Mouse (Mus musculus): ENCODE measurements at regions not wholly inside any gene's neighbourhood (a gene's known extent, or its start where the extent isn't known, plus 50 kb on each side); places are given as distances from the start of the nearest gene placed in this dataset.

DNA sequence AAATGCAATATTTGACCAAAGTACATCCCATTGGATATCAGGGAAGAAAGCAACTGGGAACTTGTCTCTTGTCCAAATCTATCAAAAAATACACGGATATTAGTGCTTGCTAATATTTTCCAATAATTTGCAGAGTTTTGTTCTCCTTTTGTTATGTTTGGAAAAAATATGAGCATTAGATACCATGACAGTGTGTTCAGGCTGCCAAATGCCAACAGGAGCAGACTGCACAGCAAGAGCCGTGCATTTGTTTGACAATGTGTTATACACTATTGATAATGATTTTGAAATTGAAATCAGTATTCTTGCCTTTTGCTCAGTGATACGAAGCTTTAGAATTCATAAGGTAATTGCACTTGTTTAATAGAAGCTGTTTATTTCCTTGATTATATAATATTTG lies 530.7 kb downstream of the Gm43517 start:
- no peaks in the 10 kb centered on the region for H3K9me3 ChIP-seq (ENCODE audit: control insufficient read depth, low read length)
- WGBS: 92% methylated on average over 3 of the region's 3 CpGs
- no peaks in the 10 kb centered on the region for H3K36me3 ChIP-seq (ENCODE audit: control insufficient read depth, insufficient read depth, low read length)
- no peak overlapping the region for H3K27ac ChIP-seq (ENCODE audit: low read depth, low read length)
- no peaks in the 10 kb centered on the region for H3K4me1 ChIP-seq (replicated peaks; ENCODE audit: control insufficient read depth, insufficient read depth, low read length)
- H3K9ac ChIP-seq (ENCODE audit: low read length): no peak overlapping the region
- H3K27me3 ChIP-seq (ENCODE audit: control insufficient read depth, insufficient read depth, low read length): no peaks in the 10 kb centered on the region
- no peak overlapping the region for H3K4me2 ChIP-seq (ENCODE audit: low read depth, low read length, severe bottlenecking)
- no peak overlapping the region for H3K4me3 ChIP-seq (ENCODE audit: low read depth, low read length)
- ATAC-seq (replicated peaks; ENCODE audit: low FRiP score) (no peak), DNase-seq (ENCODE audit: low spot score) (no peak)

DNA sequence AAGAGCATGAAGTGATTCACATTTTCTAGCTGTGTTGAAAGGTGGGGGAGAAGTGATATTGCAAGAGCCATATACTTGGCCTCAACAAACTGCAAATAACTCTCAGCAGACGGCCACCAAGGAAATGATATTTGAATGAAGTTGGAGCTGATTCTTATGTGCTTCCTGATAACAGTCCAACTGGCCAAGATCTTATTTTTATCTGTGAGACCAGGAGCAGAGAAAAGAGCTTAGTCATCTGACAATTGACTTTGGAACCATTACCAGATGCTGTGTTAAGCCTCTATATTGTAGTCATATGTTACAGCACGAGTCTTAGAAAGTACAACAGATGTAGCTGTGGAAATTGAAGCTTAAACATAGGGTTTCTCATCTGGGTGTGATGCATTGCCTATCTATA lies 536.6 kb downstream of the Gm43517 start:
- ATAC-seq (replicated peaks; ENCODE audit: low FRiP score): no peak
- H3K9me3 ChIP-seq (ENCODE audit: control insufficient read depth, low read length): no peaks in the 10 kb centered on the region
- no peaks in the 10 kb centered on the region for H3K27me3 ChIP-seq (ENCODE audit: control insufficient read depth, insufficient read depth, low read length)
- H3K36me3 ChIP-seq (ENCODE audit: control insufficient read depth, insufficient read depth, low read length): no peaks in the 10 kb centered on the region
- no peak for DNase-seq (ENCODE audit: low spot score)
- H3K27ac ChIP-seq (ENCODE audit: low read depth, low read length): no peak overlapping the region
- H3K4me3 ChIP-seq (ENCODE audit: low read depth, low read length): no peak overlapping the region
- 85% methylated on average over 2 of the region's 2 CpGs for WGBS
- H3K4me2 ChIP-seq (ENCODE audit: low read depth, low read length, severe bottlenecking): no peak overlapping the region
- no peaks in the 10 kb centered on the region for H3K4me1 ChIP-seq (replicated peaks; ENCODE audit: control insufficient read depth, insufficient read depth, low read length)
- no peak overlapping the region for H3K9ac ChIP-seq (ENCODE audit: low read length)

DNA sequence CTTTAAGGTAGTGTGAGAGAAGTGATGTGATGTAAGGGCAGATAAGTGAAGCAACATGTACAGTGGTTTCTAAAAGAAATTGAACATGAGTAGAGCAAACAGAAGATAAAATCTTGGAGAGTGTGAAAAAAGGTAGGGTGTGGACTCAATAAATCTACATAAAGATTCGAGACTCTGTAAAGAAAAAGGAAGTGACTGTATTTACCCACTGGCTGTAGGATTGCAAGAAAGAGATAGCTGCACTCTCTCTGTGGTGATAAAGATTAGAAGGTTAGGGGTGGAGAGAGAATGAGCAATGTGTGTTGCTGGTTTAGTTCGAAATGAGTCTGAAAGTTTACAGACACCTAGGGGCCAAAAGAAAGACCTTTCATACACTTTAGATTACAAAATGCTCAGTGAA lies 555.8 kb downstream of the Gm43517 start:
- no peaks in the 10 kb centered on the region for H3K27me3 ChIP-seq (ENCODE audit: control insufficient read depth, insufficient read depth, low read length)
- no peak overlapping the region for H3K4me3 ChIP-seq (ENCODE audit: low read depth, low read length)
- no peak overlapping the region for H3K27ac ChIP-seq (ENCODE audit: low read depth, low read length)
- H3K36me3 ChIP-seq (ENCODE audit: control insufficient read depth, insufficient read depth, low read length): no peaks in the 10 kb centered on the region
- no peaks in the 10 kb centered on the region for H3K9me3 ChIP-seq (ENCODE audit: control insufficient read depth, low read length)
- no peaks in the 10 kb centered on the region for H3K4me1 ChIP-seq (replicated peaks; ENCODE audit: control insufficient read depth, insufficient read depth, low read length)
- H3K9ac ChIP-seq (ENCODE audit: low read length): no peak overlapping the region
- DNase-seq (ENCODE audit: low spot score): no peak
- no peak overlapping the region for H3K4me2 ChIP-seq (ENCODE audit: low read depth, low read length, severe bottlenecking)
- no peak for ATAC-seq (replicated peaks; ENCODE audit: low FRiP score)
- 75% methylated on average over 2 of the region's 2 CpGs for WGBS

DNA sequence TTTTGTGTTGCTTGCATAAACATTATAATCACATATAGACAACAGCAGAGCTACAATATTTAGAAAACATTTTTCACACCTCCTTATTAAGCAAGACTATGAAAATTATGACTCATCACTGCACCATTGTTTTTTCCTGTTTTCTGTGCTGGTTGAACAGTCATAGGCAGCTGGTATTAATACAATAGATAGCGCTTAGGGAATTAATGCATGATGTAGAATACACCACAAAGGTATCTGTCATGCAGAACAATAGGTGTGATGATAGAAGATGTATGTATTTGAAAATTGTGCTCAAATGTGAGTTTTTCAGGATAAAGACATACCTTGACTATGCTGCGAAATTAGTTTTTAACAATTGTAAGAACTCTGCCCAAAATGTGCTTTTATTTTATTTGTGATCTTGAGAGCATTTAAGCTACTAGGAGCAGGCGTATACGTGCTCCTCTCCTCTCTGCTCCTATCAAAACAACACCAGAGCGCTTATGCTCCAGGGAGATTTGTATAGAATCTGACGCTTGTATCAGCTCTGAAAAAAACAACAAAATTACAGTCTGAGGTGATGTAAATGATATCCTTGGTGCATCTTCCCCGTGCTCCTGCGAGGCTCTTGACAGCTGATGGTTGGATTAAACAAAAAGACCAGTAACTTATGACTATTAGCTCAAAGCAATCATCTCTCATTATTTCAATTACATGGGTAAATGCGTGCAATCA lies 560.1 kb downstream of the Gm43517 start:
- no peaks in the 10 kb centered on the region for H3K27me3 ChIP-seq (ENCODE audit: control insufficient read depth, insufficient read depth, low read length)
- H3K36me3 ChIP-seq (ENCODE audit: control insufficient read depth, insufficient read depth, low read length): no peaks in the 10 kb centered on the region
- WGBS: 62% methylated on average over 9 of the region's 9 CpGs
- no peak overlapping the region for H3K4me3 ChIP-seq (ENCODE audit: low read depth, low read length)
- no peak overlapping the region for H3K27ac ChIP-seq (ENCODE audit: low read depth, low read length)
- no peak overlapping the region for H3K4me2 ChIP-seq (ENCODE audit: low read depth, low read length, severe bottlenecking)
- H3K4me1 ChIP-seq (replicated peaks; ENCODE audit: control insufficient read depth, insufficient read depth, low read length): no peaks in the 10 kb centered on the region
- H3K9ac ChIP-seq (ENCODE audit: low read length): no peak overlapping the region
- ATAC-seq (replicated peaks; ENCODE audit: low FRiP score): peak; percentile 57
- H3K9me3 ChIP-seq (ENCODE audit: control insufficient read depth, low read length): no peaks in the 10 kb centered on the region
- DNase-seq (ENCODE audit: low spot score): no peak

DNA sequence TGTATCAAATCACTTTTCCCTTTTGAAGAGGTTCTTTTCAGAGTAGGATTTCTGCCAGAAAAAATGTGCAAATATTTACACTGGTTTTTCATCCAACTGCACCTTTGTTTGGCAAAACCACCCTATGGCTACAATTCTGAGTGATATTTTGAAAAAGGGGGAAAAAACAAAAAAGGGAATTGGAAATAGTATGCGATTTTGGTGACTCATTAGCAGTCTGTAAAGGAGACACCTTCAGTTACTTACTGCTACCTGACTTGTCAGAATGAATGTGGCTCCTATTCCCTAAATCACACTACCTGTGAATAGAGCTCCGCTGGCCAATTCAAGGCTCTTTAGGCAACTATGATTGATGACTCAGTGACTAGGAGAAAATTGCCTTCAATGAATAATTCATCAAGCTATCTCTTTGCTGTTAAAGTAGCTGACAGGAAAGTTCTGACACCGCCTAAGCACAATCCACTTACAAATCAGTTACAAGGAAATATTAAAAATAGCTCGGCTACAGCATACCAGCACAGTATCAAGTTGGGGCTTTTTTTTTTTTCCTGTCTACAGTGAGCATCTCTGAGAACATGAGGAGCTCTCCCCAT lies 560.8 kb downstream of the Gm43517 start:
- Histone ChIP-seq H3K9ac (ENCODE audit: low read length) (no peak overlapping the region), H3K27me3 (ENCODE audit: control insufficient read depth, insufficient read depth, low read length) (no peaks in the 10 kb centered on the region), H3K36me3 (ENCODE audit: control insufficient read depth, insufficient read depth, low read length) (no peaks in the 10 kb centered on the region), H3K4me3 (ENCODE audit: low read depth, low read length) (no peak overlapping the region), H3K9me3 (ENCODE audit: control insufficient read depth, low read length) (no peaks in the 10 kb centered on the region), H3K4me1 (replicated peaks; ENCODE audit: control insufficient read depth, insufficient read depth, low read length) (no peaks in the 10 kb centered on the region), H3K4me2 (ENCODE audit: low read depth, low read length, severe bottlenecking) (no peak overlapping the region), H3K27ac (ENCODE audit: low read depth, low read length) (no peak overlapping the region)
- ATAC-seq (replicated peaks; ENCODE audit: low FRiP score): peak; percentile 55
- DNase-seq (ENCODE audit: low spot score): no peak
- WGBS: 46% methylated on average over 4 of the region's 4 CpGs

DNA sequence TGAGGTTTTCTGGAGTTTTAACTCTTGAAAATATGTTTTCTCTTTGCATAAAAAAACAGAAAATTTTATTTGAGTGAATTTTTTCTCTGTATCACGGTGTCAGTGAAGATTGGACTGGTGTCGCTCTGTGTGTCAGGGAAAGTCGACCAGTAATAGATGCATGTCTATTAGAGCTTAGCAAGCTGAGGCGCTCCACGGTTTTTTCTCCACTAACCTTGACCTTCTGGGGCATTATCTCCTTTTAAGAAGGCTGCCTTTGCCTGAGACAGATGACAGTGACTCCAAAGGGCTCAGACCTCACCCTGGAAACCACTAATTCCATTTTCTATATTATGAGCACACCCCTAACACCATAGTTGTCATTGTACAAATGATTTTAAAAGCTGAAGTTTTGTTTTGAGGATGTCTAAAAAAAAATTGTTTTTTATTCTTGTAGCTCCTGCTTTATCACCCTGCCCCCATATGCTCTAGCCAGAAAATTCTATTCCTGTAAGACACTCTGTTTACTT lies 561.8 kb downstream of the Gm43517 start:
- Histone ChIP-seq H3K36me3 (ENCODE audit: control insufficient read depth, insufficient read depth, low read length) (no peaks in the 10 kb centered on the region), H3K27me3 (ENCODE audit: control insufficient read depth, insufficient read depth, low read length) (no peaks in the 10 kb centered on the region), H3K9me3 (ENCODE audit: control insufficient read depth, low read length) (no peaks in the 10 kb centered on the region), H3K9ac (ENCODE audit: low read length) (no peak overlapping the region), H3K27ac (ENCODE audit: low read depth, low read length) (no peak overlapping the region), H3K4me2 (ENCODE audit: low read depth, low read length, severe bottlenecking) (no peak overlapping the region), H3K4me3 (ENCODE audit: low read depth, low read length) (no peak overlapping the region), H3K4me1 (replicated peaks; ENCODE audit: control insufficient read depth, insufficient read depth, low read length) (no peaks in the 10 kb centered on the region)
- peak; percentile 19; the same call in 1 of the 2 replicates for ATAC-seq (replicated peaks; ENCODE audit: low FRiP score)
- no peak for DNase-seq (ENCODE audit: low spot score)
- 49% methylated on average over 5 of the region's 5 CpGs for WGBS

DNA sequence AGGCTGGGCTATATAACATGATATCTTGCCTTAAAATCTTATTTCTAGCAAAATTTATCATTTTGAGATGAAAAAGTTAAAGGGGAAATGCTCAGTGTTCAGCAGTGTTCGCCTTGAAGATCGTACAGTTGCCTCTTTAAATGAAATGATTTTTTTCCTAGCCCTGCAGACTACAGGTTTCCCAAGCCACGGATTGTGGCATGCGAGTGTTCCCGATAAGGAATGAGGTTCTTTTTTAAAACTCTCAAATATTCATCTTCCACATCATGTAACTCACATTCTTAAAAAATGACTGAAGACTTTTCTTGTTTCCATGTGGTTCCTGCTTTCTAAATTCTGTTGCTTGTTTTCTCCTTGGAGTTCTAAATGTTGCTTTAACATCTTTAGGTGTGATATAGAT lies 566.0 kb downstream of the Gm43517 start:
- Histone ChIP-seq H3K36me3 (ENCODE audit: control insufficient read depth, insufficient read depth, low read length) (no peaks in the 10 kb centered on the region), H3K4me2 (ENCODE audit: low read depth, low read length, severe bottlenecking) (no peak overlapping the region), H3K4me1 (replicated peaks; ENCODE audit: control insufficient read depth, insufficient read depth, low read length) (no peaks in the 10 kb centered on the region), H3K27ac (ENCODE audit: low read depth, low read length) (no peak overlapping the region), H3K27me3 (ENCODE audit: control insufficient read depth, insufficient read depth, low read length) (no peaks in the 10 kb centered on the region), H3K4me3 (ENCODE audit: low read depth, low read length) (no peak overlapping the region), H3K9me3 (ENCODE audit: control insufficient read depth, low read length) (no peaks in the 10 kb centered on the region), H3K9ac (ENCODE audit: low read length) (no peak overlapping the region)
- DNase-seq (ENCODE audit: low spot score) (no peak), ATAC-seq (replicated peaks; ENCODE audit: low FRiP score) (no peak)
- 85% methylated on average over 5 of the region's 5 CpGs for WGBS

DNA sequence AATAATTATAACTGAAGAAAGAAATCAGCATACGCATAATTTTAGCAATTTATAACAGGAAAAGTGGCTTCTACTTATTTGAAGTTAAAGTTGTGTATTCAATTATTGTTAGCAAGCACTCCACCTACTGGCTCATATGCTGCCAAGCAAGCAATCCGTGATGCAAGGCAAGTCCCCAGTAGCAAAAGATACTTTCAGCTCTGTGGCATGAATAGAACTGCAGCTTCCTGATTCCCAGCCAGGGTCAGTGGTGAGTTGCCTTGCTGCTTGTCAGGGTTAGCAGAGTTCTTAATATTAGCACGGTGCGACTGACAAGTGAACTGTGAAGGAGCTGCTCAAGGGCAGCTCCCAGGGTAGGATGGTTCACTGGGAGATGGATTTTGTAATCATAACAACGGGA lies 566.8 kb downstream of the Gm43517 start:
- Histone ChIP-seq H3K4me3 (ENCODE audit: low read depth, low read length) (no peak overlapping the region), H3K27me3 (ENCODE audit: control insufficient read depth, insufficient read depth, low read length) (no peaks in the 10 kb centered on the region), H3K4me2 (ENCODE audit: low read depth, low read length, severe bottlenecking) (no peak overlapping the region), H3K9me3 (ENCODE audit: control insufficient read depth, low read length) (no peaks in the 10 kb centered on the region), H3K4me1 (replicated peaks; ENCODE audit: control insufficient read depth, insufficient read depth, low read length) (no peaks in the 10 kb centered on the region), H3K9ac (ENCODE audit: low read length) (no peak overlapping the region), H3K36me3 (ENCODE audit: control insufficient read depth, insufficient read depth, low read length) (no peaks in the 10 kb centered on the region), H3K27ac (ENCODE audit: low read depth, low read length) (no peak overlapping the region)
- ATAC-seq (replicated peaks; ENCODE audit: low FRiP score): peak; percentile 76
- 48% methylated on average over 5 of the region's 5 CpGs for WGBS
- peak; percentile 50 for DNase-seq (ENCODE audit: low spot score)

DNA sequence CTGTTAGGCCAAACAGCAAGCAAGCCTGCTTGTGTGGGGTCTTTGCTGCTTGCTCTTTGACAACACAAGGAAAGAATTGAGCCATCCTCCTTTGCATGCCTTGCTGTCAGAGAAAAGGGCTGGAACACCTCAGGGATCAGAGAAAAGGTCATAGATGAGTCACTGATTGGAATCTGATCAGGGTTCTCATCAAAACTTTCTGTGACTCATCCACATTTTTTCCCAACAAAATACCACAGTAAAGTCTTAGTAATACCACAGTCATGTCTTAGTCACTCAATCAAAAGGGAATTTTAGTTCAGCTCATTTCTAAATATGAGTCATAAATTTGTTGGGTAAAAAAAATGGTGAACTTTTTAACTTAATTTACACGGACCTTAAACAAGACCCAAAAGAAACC lies 583.1 kb downstream of the Gm43517 start:
- H3K4me1 ChIP-seq (replicated peaks; ENCODE audit: control insufficient read depth, insufficient read depth, low read length): no peaks in the 10 kb centered on the region
- WGBS: 77% methylated on average over 1 of the region's 1 CpGs

More for the DNA sequence above, 583.1 kb downstream of the Gm43517 start:
- Histone ChIP-seq H3K27ac (ENCODE audit: low read depth, low read length) (no peak overlapping the region), H3K27me3 (ENCODE audit: control insufficient read depth, insufficient read depth, low read length) (no peaks in the 10 kb centered on the region; the same call in 1 of the 2 replicates), H3K36me3 (ENCODE audit: control insufficient read depth, insufficient read depth, low read length) (no peaks in the 10 kb centered on the region), H3K4me3 (ENCODE audit: low read depth, low read length) (no peak overlapping the region), H3K9me3 (ENCODE audit: control insufficient read depth, low read length) (no peaks in the 10 kb centered on the region), H3K4me2 (ENCODE audit: low read depth, low read length, severe bottlenecking) (no peak overlapping the region), H3K9ac (ENCODE audit: low read length) (no peak overlapping the region)
- no peak for DNase-seq (ENCODE audit: low spot score)
- ATAC-seq (replicated peaks; ENCODE audit: low FRiP score): no peak
